Mouse (Mus musculus): Measurements from ENCODE around the gene Mrgbp. TPM values are rescaled to one million over a fixed set of nuclear protein-coding genes. Genes with fewer than 3 reads are reported as not detected.
A peak's percentile ranks its signal among the peaks of the same experiment; 100 is the strongest.

The Mrgbp gene
- total and polyA plus RNA-seq, 3 experiments: 44.9 to 54.5 TPM; not detected in 1

- TF ChIP-seq BHLHE40 (IDR thresholded peaks at IDR 0.05; ENCODE audit: borderline replicate concordance, low read depth, low read length) (no peak), E2F4 (IDR thresholded peaks at IDR 0.05; ENCODE audit: borderline replicate concordance, low read depth, low read length) (no peak; the same call in 1 of the 2 replicates), NELFE (IDR thresholded peaks at IDR 0.05; ENCODE audit: low read depth, low read length) (peak; percentile 64), MAZ (IDR thresholded peaks at IDR 0.05; ENCODE audit: low read depth, low read length) (no peak; the same call in 1 of the 2 replicates), TAL1 (IDR thresholded peaks at IDR 0.05; ENCODE audit: low read length) (no peak), MAX (IDR thresholded peaks at IDR 0.05; ENCODE audit: low read length) (0 out of 2 replicates have a peak, but pooled peaks have one; percentile 16), HCFC1 (IDR thresholded peaks at IDR 0.05; ENCODE audit: low read depth, low read length) (peak; percentile 82), CHD1 (IDR thresholded peaks at IDR 0.05; ENCODE audit: low read depth, low read length) (no peak), GABPA (IDR thresholded peaks at IDR 0.05; ENCODE audit: low read depth, low read length) (no peak), MYB (IDR thresholded peaks at IDR 0.05; ENCODE audit: low read depth, low read length) (no peak), USF2 (IDR thresholded peaks at IDR 0.05; ENCODE audit: borderline replicate concordance in 1 of 2, insufficient read depth in 1 of 2, low read depth in 1 of 2, low read length in 2 of 2) (no peak)
Observed at GRCm38 (mm10) chr2:180589123-180589831, 8.2 kb downstream of the Mrgbp start, which contains the start of gene Ogfr (continued).

GRCm38 (mm10) chr2:180597490-180597889 is 16.4 kb downstream of the Mrgbp start, which contains the start of gene Col9a3:
Gene Col9a3, plus strand, starts transcription at chr2:180597790.
- TF ChIP-seq KAT2A (conservative IDR thresholded peaks at IDR 0.05; ENCODE audit: low read depth, low read length) (no peak), MXI1 (IDR thresholded peaks at IDR 0.05; ENCODE audit: low read depth, low read length) (no peak), RCOR1 (IDR thresholded peaks at IDR 0.05; ENCODE audit: low read depth, low read length) (no peak), POLR2AphosphoS2 (IDR thresholded peaks at IDR 0.05; ENCODE audit: low read length) (no peak), POLR2AphosphoS5 (IDR thresholded peaks at IDR 0.05; ENCODE audit: borderline replicate concordance, low read depth, low read length) (no peak), ZMIZ1 (IDR thresholded peaks at IDR 0.05; ENCODE audit: low read depth, low read length) (no peak), CHD2 (IDR thresholded peaks at IDR 0.05; ENCODE audit: low read length) (no peak), MAZ (IDR thresholded peaks at IDR 0.05; ENCODE audit: low read depth, low read length) (no peak), ZNF384 (IDR thresholded peaks at IDR 0.05; ENCODE audit: low read depth, low read length) (no peak), TAL1 (IDR thresholded peaks at IDR 0.05; ENCODE audit: low read length) (no peak), NRF1 (IDR thresholded peaks at IDR 0.05; ENCODE audit: insufficient read depth, low read depth, low read length, poor library complexity, severe bottlenecking) (no peak), MYB (IDR thresholded peaks at IDR 0.05; ENCODE audit: low read depth, low read length) (no peak), ZKSCAN1 (IDR thresholded peaks at IDR 0.05; ENCODE audit: low read depth, low read length) (no peak), SIN3A (IDR thresholded peaks at IDR 0.05; ENCODE audit: low read length) (no peak), ELF1 (IDR thresholded peaks at IDR 0.05; ENCODE audit: low read depth, low read length) (no peak), E2F4 (IDR thresholded peaks at IDR 0.05; ENCODE audit: borderline replicate concordance, low read depth, low read length) (no peak)
- H3K4me1 ChIP-seq (ENCODE audit: control insufficient read depth in 1 of 2, insufficient read depth in 2 of 2, low read length in 2 of 2): no peaks in the 10 kb centered on the region
- no peak within 1 kb of the TSS for H3K9ac ChIP-seq (ENCODE audit: control insufficient read depth, low read depth, low read length, poor library complexity, severe bottlenecking)
- no peaks in the 10 kb centered on the region for H3K9me3 ChIP-seq (replicated peaks; ENCODE audit: insufficient read depth, low read length)
- H3K27me3 ChIP-seq (ENCODE audit: control insufficient read depth in 1 of 2, insufficient read depth in 2 of 2, low read length in 2 of 2): no peaks in the 10 kb centered on the region
- no peak for DNase-seq (ENCODE audit: low read depth, low spot score)
- H3K79me2 ChIP-seq (ENCODE audit: control insufficient read depth, insufficient read depth, low read length, poor library complexity): no peaks in the 10 kb centered on the region
- no peak within 1 kb of the TSS for H3K4me3 ChIP-seq (ENCODE audit: control insufficient read depth in 1 of 2, insufficient read depth in 1 of 2, low read depth in 2 of 2, low read length in 2 of 2)
- H3K27ac ChIP-seq (ENCODE audit: control insufficient read depth, low read depth, low read length): no peak within 1 kb of the TSS
- no peaks in the 10 kb centered on the region for H3K36me3 ChIP-seq (ENCODE audit: control insufficient read depth in 1 of 2, insufficient read depth in 2 of 2, low read length in 2 of 2)
